Mouse (Mus musculus): ENCODE results near the gene Tnrc6c.
"Not testable (repeated sequence)": the region's sequence is repeated elsewhere in the genome, so short reads cannot be mapped to it uniquely, and the experiment has no call there.

Gene Tnrc6c

GRCm38 (mm10) chr11:117783683-117784309, 129.7 kb downstream of the Tnrc6c start:
- no peak for DNase-seq (ENCODE audit: low read depth in 1 of 2, low spot score in 2 of 2)

GRCm38 (mm10) chr11:117786294-117786693, 132.2 kb downstream of the Tnrc6c start:
- DNase-seq (ENCODE audit: low read depth in 1 of 2, low spot score in 2 of 2), result no peak

- DNase-seq (ENCODE audit: low read depth in 1 of 2, low spot score in 2 of 2), result not testable (repeated sequence)
Measured at GRCm38 (mm10) chr11:117788481-117788880, 134.4 kb downstream of the Tnrc6c start.

GRCm38 (mm10) chr11:117790286-117790685, 136.2 kb downstream of the Tnrc6c start:
- DNase-seq (ENCODE audit: low read depth in 1 of 2, low spot score in 2 of 2), result peak in 1 of 2 experiments; percentile 60

- no peak for DNase-seq (ENCODE audit: low read depth in 1 of 2, low spot score in 2 of 2)
Measured at GRCm38 (mm10) chr11:117790703-117791440, 136.8 kb downstream of the Tnrc6c start.

GRCm38 (mm10) chr11:117791441-117791761, 137.3 kb downstream of the Tnrc6c start:
- DNase-seq (ENCODE audit: low read depth in 1 of 2, low spot score in 2 of 2), result no peak

GRCm38 (mm10) chr11:117792281-117792888, 138.3 kb downstream of the Tnrc6c start:
- DNase-seq (ENCODE audit: low read depth in 1 of 2, low spot score in 2 of 2), result peak in 1 of 2 experiments; percentile 65

- no peak for DNase-seq (ENCODE audit: low read depth in 1 of 2, low spot score in 2 of 2)
Measured at GRCm38 (mm10) chr11:117794035-117794551, 140.0 kb downstream of the Tnrc6c start.

GRCm38 (mm10) chr11:117796954-117797353, 142.9 kb downstream of the Tnrc6c start:
- no peak for DNase-seq (ENCODE audit: low read depth in 1 of 2, low spot score in 2 of 2)

GRCm38 (mm10) chr11:117797511-117798159, 143.5 kb downstream of the Tnrc6c start, which contains the start of gene 6030468B19Rik:
TSS of gene 6030468B19Rik (plus strand) at chr11:117797660.
- no peak for DNase-seq (ENCODE audit: low read depth in 1 of 2, low spot score in 2 of 2)

- DNase-seq (ENCODE audit: low read depth in 1 of 2, low spot score in 2 of 2), result no peak
Measured at GRCm38 (mm10) chr11:117798160-117798541, 144.1 kb downstream of the Tnrc6c start.

GRCm38 (mm10) chr11:117799174-117799573, 145.1 kb downstream of the Tnrc6c start:
- no peak for DNase-seq (ENCODE audit: low read depth in 1 of 2, low spot score in 2 of 2)

- no peak for DNase-seq (ENCODE audit: low read depth in 1 of 2, low spot score in 2 of 2)
Measured at GRCm38 (mm10) chr11:117800038-117800437, 145.9 kb downstream of the Tnrc6c start.

GRCm38 (mm10) chr11:117801650-117802049, 147.6 kb downstream of the Tnrc6c start:
- DNase-seq (ENCODE audit: low read depth in 1 of 2, low spot score in 2 of 2), result no peak

GRCm38 (mm10) chr11:117803166-117803688, 149.1 kb downstream of the Tnrc6c start:
- DNase-seq (ENCODE audit: low read depth in 1 of 2, low spot score in 2 of 2), result no peak

- no peak for DNase-seq (ENCODE audit: low read depth in 1 of 2, low spot score in 2 of 2)
Measured at GRCm38 (mm10) chr11:117806781-117807180, 152.7 kb downstream of the Tnrc6c start.

GRCm38 (mm10) chr11:117809407-117810311, 155.6 kb downstream of the Tnrc6c start, which contains the start of the genes Gm20708 and Syngr2:
TSS of gene Gm20708 (plus strand) at chr11:117809668.
TSS of gene Syngr2 (plus strand) at chr11:117809668.
- peak in 1 of 2 experiments; percentile 45 for DNase-seq (ENCODE audit: low read depth in 1 of 2, low spot score in 2 of 2)

- DNase-seq (ENCODE audit: low read depth in 1 of 2, low spot score in 2 of 2), result peak; percentile 71 to 75
Measured at GRCm38 (mm10) chr11:117810401-117811046, 156.4 kb downstream of the Tnrc6c start.

Measured in monocyte, adult 2 months (primary cell).